Mouse (Mus musculus) stomach, postnatal 0 days (tissue): ENCODE data around the gene Tex2. TPM values are rescaled to one million over a fixed set of nuclear protein-coding genes. Genes with fewer than 3 reads are reported as not detected.
"Not testable (repeated sequence)": the region's sequence is repeated elsewhere in the genome, so short reads cannot be mapped to it uniquely, and the experiment has no call there.

ENCODE experiments used
- ATAC-seq: fragments of 200-750 bp; cut with Nextera tagmentation; 2 replicates; pipeline ENCODE4 v1.8.0; 2017; ENCODE audit not compliant: low FRiP score, low TSS enrichment
- DNase-seq: peaks from one replicate; pipeline ENCODE4 v3.0.0-alpha.2; 2016; ENCODE audit warnings: low spot score
- H3K27ac ChIP-seq: fragments of 300-500 bp; sonication (generic); replicated peaks from 2 replicates; pipeline ENCODE4 v1.5.1; 2014; ENCODE audit warnings: mild to moderate bottlenecking, control low read depth
- H3K27me3 ChIP-seq: fragments of 300-500 bp; sonication (generic); 2 replicates; pipeline ENCODE4 v1.6.1; 2014; ENCODE audit warnings: low read length; ENCODE audit not compliant: control insufficient read depth, insufficient read depth
- H3K36me3 ChIP-seq: fragments of 300-500 bp; sonication (generic); 2 replicates; pipeline ENCODE4 v1.6.1; 2014; ENCODE audit warnings: low read length, mixed read lengths; ENCODE audit not compliant: control insufficient read depth, insufficient read depth
- H3K4me1 ChIP-seq: fragments of 300-500 bp; sonication (generic); replicated peaks from 2 replicates; pipeline ENCODE4 v1.6.1; 2014; ENCODE audit warnings: antibody characterized with exemption; ENCODE audit not compliant: control insufficient read depth, insufficient read depth
- H3K4me2 ChIP-seq: fragments of 300-500 bp; sonication (generic); replicated peaks from 2 replicates; pipeline ENCODE4 v1.6.1; 2014; ENCODE audit warnings: low read depth, mild to moderate bottlenecking, control low read depth, moderate library complexity
- H3K4me3 ChIP-seq: fragments of 300-500 bp; sonication (generic); 2 replicates; pipeline ENCODE4 v1.5.1; 2014; ENCODE audit warnings: low read depth, low read length, control low read depth
- H3K9ac ChIP-seq: fragments of 300-500 bp; sonication (generic); 2 replicates; pipeline ENCODE4 v1.6.1; 2014; ENCODE audit warnings: mild to moderate bottlenecking, low read length, control low read depth, mixed read lengths
- H3K9me3 ChIP-seq: fragments of 300-500 bp; sonication (generic); 2 replicates; pipeline ENCODE4 v1.6.1; 2016; ENCODE audit warnings: low read length; ENCODE audit not compliant: control insufficient read depth
- CTCF ChIP-seq: IDR thresholded peaks from 2 replicates; pipeline ENCODE4 v1.5.1; 2016; ENCODE audit warnings: antibody characterized with exemption, low read depth, mild to moderate bottlenecking, moderate library complexity
- EP300 ChIP-seq: optimal IDR thresholded peaks from 2 replicates; pipeline ENCODE3; 2016; ENCODE audit warnings: antibody characterized with exemption
- WGBS: fragments of 180-500 bp; shearing (Covaris S2); extraction: QIAGEN DNeasy Blood & Tissue Kit; methylation state at CpG from one replicate; pipeline ENCODE4 v1.1.7; 2014; 5-methylcytosine and 5-hydroxymethylcytosine counted together
- polyA plus RNA-seq: library from polyadenylated mRNA; unstranded; fragments of >200 nt; fragmentation: Nextera tagmentation; extraction: Ambion mirVana; gene quantifications from 2 replicates; pipeline ENCODE4 v1.2.1, GENCODE M21; 2015

Gene Tex2
- polyA plus RNA-seq, 1 experiment from 2014 or later = 11.6 TPM

DNA sequence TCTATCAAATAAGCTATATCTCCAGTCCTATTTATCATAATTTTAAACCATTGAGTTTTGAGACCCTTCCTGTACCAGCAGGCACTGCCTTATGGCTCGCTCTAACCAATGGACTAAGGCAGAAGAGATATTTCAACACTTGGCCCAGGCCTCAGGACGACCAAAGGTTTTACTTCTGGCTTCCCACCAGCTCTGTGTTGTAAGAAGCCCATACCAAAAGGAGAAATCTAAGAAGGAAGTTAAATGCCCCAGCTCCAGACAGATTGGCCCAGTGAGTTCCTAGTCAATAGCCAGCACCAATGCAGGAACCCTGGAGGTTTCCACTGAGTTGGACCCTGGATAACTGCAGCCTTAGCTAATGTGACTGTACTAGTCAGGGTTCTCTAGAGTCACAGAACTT, 10.4 kb upstream of the Tex2 start:
- Histone ChIP-seq H3K4me3 (no peak overlapping the region), H3K4me1 (no peaks in the 10 kb centered on the region), H3K9ac (no peak overlapping the region), H3K4me2 (no peak overlapping the region), H3K36me3 (no peaks in the 10 kb centered on the region), H3K9me3 (no peaks in the 10 kb centered on the region), H3K27me3 (no peaks in the 10 kb centered on the region; the same call in 1 of the 2 replicates), H3K27ac (no peak overlapping the region)
- TF ChIP-seq CTCF = no peak
- no peak for TF ChIP-seq EP300
- no peak for ATAC-seq
- DNase-seq = no peak
- WGBS = 78% methylated on average over 2 of the region's 2 CpGs

DNA sequence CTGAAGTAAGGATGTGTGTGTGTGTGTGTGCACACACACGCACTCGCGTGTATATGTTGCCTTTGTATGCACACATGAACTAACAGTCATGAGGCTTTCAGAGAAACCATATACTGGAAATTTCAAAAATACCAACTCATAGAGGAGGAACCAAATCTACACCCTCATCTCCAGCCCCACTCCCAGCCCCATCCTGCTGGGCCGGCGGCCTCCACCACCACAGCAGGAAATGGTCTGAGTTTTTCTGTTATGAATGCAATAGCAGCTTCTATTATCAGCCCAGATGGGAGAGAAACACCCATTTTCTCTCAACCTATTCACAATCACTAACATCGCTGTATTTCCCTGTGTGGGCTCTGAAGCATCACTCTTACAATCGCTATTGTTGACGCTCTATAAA, 8.8 kb upstream of the Tex2 start:
- ATAC-seq = no peak
- no peaks in the 10 kb centered on the region for H3K4me1 ChIP-seq

DNA sequence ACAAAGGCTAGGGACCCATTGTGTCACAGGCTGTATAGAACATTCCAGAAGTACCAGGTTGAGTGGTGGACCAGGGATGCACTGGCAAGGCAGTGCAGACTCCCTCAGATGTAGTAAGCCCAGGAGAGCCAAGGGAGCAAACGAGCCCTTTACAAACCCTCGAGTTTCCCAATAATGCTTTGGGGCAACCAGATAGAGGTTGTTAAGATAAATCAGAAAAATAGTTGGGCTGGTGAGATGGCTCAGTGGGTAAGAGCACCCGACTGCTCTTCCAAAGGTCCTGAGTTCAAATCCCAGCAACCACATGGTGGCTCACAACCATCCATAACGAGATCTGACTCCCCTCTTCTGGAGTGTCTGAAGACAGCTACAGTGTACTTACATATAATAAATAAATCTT, 5.5 kb upstream of the Tex2 start:
- H3K4me3 ChIP-seq, H3K9ac ChIP-seq, ATAC-seq, DNase-seq, H3K27me3 ChIP-seq, H3K4me1 ChIP-seq, H3K4me2 ChIP-seq, H3K36me3 ChIP-seq, H3K27ac ChIP-seq, H3K9me3 ChIP-seq: not testable (repeated sequence)
- 86% methylated on average over 3 of the region's 4 CpGs for WGBS

More for the DNA sequence above, 8.8 kb upstream of the Tex2 start:
- Histone ChIP-seq H3K9me3 (no peaks in the 10 kb centered on the region), H3K4me3 (no peak overlapping the region), H3K36me3 (no peaks in the 10 kb centered on the region), H3K4me2 (no peak overlapping the region), H3K9ac (no peak overlapping the region), H3K27me3 (no peaks in the 10 kb centered on the region; the same call in 1 of the 2 replicates), H3K27ac (no peak overlapping the region)
- whole genome bisulfite sequencing = 72% methylated on average over 8 of the region's 8 CpGs
- no peak for DNase-seq
- no peak for TF ChIP-seq CTCF
- no peak for TF ChIP-seq EP300

DNA sequence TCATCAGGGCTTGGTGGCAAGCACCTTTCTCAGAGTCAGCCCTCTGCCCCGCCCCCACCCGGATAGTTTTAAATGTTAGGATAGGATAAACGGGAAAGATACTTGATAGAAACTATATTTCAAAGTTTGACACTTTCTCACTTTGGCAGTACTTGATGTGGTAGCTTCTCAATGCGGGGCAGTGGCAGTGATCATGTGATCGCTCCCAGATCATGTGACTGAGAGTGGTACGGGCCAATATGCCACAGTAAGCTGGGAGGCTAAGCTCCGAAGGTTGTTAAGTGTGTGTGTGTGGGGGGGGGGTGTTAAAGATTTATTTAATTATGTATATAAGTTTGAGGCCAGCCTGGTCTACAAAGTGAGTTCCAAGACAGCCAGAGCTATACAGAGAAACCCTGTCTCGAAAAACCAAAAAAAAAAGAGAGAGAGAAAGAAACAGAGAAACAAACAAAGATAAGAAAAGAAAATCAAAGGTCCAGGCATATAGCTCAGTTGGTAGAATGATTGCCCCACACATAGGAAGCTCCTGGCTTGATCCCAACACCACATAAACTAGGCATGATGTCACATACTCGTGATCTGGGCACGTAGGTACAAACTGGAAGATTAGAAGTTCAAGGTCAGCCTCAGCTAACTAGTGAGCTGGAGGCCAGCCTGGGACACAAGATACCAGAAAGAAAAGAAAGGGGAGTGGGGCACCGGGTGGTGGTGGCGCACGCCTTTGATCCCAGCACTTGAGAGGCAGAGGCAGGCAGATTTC, 4.8 kb upstream of the Tex2 start:
- no peak overlapping the region for H3K4me3 ChIP-seq
- no peak for TF ChIP-seq CTCF
- no peak for TF ChIP-seq EP300
- ATAC-seq = no peak
- no peaks in the 10 kb centered on the region for H3K36me3 ChIP-seq
- no peak overlapping the region for H3K27ac ChIP-seq
- H3K4me1 ChIP-seq = no peaks in the 10 kb centered on the region
- H3K27me3 ChIP-seq = no peaks in the 10 kb centered on the region; the same call in 1 of the 2 replicates
- H3K9ac ChIP-seq = no peak overlapping the region
- no peaks in the 10 kb centered on the region for H3K9me3 ChIP-seq
- WGBS = 79% methylated on average over 13 of the region's 13 CpGs
- DNase-seq = no peak
- no peak overlapping the region for H3K4me2 ChIP-seq

DNA sequence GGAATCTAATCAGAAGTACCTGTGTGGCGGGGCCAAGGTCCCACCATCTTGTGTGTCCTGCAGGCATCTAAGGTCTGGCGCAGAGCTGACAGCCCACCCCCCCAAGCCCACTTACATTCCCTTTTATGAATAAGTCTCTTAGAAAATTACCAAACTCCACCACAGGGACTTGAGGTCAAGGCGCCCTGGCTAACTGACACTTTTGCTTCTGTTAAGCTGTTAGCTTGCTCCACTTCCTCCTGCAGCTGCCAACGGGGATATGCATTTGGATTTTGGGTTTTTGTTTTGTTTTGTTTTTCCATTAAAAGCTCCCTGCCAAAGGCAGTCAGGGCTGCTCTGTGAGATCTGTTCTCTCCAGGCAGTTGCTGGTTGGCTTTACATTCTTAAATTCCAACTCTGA, 2.3 kb upstream of the Tex2 start:
- Histone ChIP-seq H3K27me3 (no peaks in the 10 kb centered on the region), H3K9me3 (no peaks in the 10 kb centered on the region), H3K27ac (no peak overlapping the region), H3K36me3 (no peaks in the 10 kb centered on the region), H3K9ac (no peak overlapping the region), H3K4me2 (no peak overlapping the region), H3K4me3 (no peak overlapping the region), H3K4me1 (no peaks in the 10 kb centered on the region)
- TF ChIP-seq EP300 = no peak
- no peak for TF ChIP-seq CTCF
- no peak for ATAC-seq
- DNase-seq = no peak
- WGBS = 76% methylated on average over 4 of the region's 4 CpGs

DNA sequence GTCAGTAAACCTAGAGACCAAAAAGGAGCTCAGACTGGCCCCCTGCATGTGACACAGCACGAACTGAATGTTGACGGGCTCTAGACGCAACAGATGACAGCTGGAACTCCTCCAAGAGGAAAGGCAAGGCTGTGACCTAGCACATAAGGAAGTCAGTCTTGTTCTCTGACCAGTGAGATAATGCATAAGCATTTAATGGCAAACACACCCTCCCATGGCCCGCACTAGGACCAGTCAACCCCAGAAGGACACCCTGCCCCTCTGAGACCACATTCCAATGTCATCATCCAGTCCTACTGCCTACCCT, 1.1 kb upstream of the Tex2 start:
- H3K36me3 ChIP-seq = no peaks in the 10 kb centered on the region
- no peaks in the 10 kb centered on the region for H3K4me1 ChIP-seq
- H3K4me3 ChIP-seq = no peak overlapping the region
- no peaks in the 10 kb centered on the region for H3K27me3 ChIP-seq
- H3K9me3 ChIP-seq = no peaks in the 10 kb centered on the region
- peak; percentile 55 for DNase-seq
- TF ChIP-seq CTCF (no peak), EP300 (no peak)
- peak; percentile 48 for ATAC-seq
- H3K9ac ChIP-seq = no peak overlapping the region
- 24% methylated on average over 4 of the region's 4 CpGs for WGBS
- H3K4me2 ChIP-seq = no peak overlapping the region
- H3K27ac ChIP-seq = peak overlapping the region; percentile 73
